Mouse (Mus musculus): Measurements from ENCODE around the gene Scd2. TPM values are rescaled to one million over a fixed set of nuclear protein-coding genes. Genes with fewer than 3 reads are reported as not detected.

Scd2 gene
- polyA plus RNA-seq (2012; ENCODE audit: low replicate concordance) = 2.4 and 6.3 TPM in 2 replicates

DNA sequence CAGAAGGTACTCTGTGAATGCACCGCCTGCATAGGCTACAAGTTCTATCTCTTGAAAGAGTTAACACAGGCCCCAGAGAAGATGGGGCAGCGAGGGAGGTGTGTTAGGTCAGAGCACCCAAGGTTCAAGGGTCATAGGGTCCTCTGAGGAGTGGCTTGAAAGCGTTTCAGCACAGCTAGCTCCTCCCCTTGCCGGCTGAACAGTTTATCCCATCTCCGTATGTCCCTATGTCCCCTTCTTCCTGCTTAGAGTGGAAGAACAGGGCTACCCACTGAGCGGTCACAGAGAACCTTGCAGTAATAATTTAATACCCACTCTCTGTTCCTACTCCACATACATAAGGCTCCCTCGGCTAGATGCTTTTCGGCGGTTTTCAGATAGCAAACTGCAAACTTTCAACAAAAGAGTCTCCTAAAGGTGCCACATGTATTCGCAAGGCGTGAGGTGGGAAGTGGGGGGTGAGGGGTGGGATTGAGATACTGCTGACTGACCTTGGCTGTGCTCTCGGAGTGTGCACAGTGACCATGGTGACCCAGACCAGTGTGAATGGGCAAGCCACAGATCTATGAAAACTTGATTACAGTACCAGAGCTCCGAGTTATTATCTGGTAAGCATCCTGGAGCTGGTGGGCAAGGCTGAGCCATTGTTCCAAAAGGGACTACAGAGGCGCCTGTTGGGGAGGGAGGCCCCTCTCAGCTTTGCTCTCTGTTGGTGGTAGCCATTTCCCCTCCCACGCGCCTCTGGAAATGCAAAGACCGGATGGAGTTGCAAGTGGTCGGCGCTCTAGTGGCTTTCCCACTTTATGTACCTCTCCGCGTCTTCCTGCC lies at the start of gene Scd2:
Scd2 (plus strand) TSS at position 734 of the 828 bp plus-strand sequence.

DNA sequence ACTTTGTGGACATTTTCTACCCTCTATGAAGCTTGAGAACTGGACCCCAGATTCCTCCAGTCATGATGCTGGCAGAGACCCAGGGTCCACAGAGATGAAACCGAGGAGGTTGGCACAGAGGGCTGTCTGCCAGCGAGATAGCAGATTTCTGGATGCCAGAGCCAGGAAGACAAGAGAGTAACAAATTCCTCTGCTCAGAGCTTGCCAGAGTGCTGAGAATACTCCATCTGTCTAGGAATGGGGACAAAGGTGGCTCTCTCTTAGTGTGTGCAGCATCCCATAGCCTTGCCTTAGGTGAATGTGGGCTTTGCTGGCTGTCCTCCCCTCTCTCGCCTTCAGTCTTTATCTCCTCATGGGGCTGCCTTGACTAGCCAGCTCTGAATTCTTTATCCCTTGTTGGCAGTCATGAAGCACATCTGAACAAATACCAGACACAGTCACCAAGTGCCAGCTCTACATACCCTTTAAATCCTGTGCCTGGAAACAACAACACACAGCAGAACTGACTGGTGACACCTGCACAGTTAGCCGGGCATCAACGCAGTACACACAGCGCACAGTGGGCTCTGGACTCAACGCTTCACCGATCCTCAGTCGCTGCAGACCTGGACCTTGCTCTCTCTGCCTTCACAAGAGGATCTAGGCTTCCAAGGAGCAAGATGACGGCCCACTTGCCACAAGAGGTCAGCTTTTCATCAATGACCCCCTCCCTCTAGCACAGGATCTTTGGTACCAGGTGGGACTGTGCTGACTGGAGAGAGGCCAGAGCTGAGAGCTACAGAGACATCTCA lies 39.6 kb downstream of the Scd2 start, which contains the start of gene Scd4:
Scd4 (plus strand) TSS at position 260 of the 791 bp plus-strand sequence.

Other genes with a start within 250 kb of the Scd2 start
- gene Erlin1, start 223.9 kb upstream of the Scd2 start, polyA plus RNA-seq (2012; ENCODE audit: low replicate concordance) = 3.0 and 3.2 TPM in 2 replicates
- gene Chuk, start 186.2 kb upstream of the Scd2 start, polyA plus RNA-seq (2012; ENCODE audit: low replicate concordance) = 22.8 and 23.1 TPM in 2 replicates
- gene Cwf19l1, start 157.8 kb upstream of the Scd2 start, polyA plus RNA-seq (2012; ENCODE audit: low replicate concordance) = 3.9 and 7.5 TPM in 2 replicates
- gene Bloc1s2, start 147.2 kb upstream of the Scd2 start, polyA plus RNA-seq (2012; ENCODE audit: low replicate concordance) = 48.0 and 95.0 TPM in 2 replicates
- 0.07 TPM in 1 of 2 replicates, not detected in the other for gene Pkd2l1, start 101.2 kb upstream of the Scd2 start, polyA plus RNA-seq (2012; ENCODE audit: low replicate concordance)
- not detected in 2 replicates for gene Scd3, start 90.4 kb upstream of the Scd2 start, polyA plus RNA-seq (2012; ENCODE audit: low replicate concordance)
- gene Scd4, start 39.4 kb downstream of the Scd2 start, polyA plus RNA-seq (2012; ENCODE audit: low replicate concordance) = not detected in 2 replicates
- gene Scd1, start 114.2 kb downstream of the Scd2 start, polyA plus RNA-seq (2012; ENCODE audit: low replicate concordance) = 48.5 and 51.4 TPM in 2 replicates
- gene Wnt8b, start 199.8 kb downstream of the Scd2 start, polyA plus RNA-seq (2012; ENCODE audit: low replicate concordance) = not detected in 2 replicates